Mouse (Mus musculus) forebrain, embryonic 14.5 days (tissue): ENCODE results near the gene Celsr1. TPM values are rescaled to one million over a fixed set of nuclear protein-coding genes. Genes with fewer than 3 reads are reported as not detected.

Experiments used
- ATAC-seq: fragments of 200-750 bp; cut with Nextera tagmentation; 2 replicates; pipeline ENCODE4 v1.8.0; 2017; ENCODE audit warnings: mild to moderate bottlenecking, moderate library complexity
- DNase-seq: peaks from one replicate; pipeline ENCODE4 v3.0.0-alpha.2; 2015; ENCODE audit warnings: low spot score
- H3K27ac ChIP-seq: fragments of 300-500 bp; sonication (generic); 2 replicates; pipeline ENCODE4 v1.5.1; 2014; ENCODE audit warnings: low read depth, mild to moderate bottlenecking, control low read depth, low read length, moderate library complexity
- H3K27me3 ChIP-seq: fragments of 300-500 bp; sonication (generic); replicated peaks from 2 replicates; pipeline ENCODE4 v1.6.1; 2014; ENCODE audit warnings: low read length, control low read depth, mixed read lengths; ENCODE audit not compliant: control insufficient read depth, insufficient read depth
- H3K36me3 ChIP-seq: fragments of 300-500 bp; sonication (generic); 2 replicates; pipeline ENCODE4 v1.6.1; 2014; ENCODE audit warnings: low read length, control low read depth; ENCODE audit not compliant: control insufficient read depth, insufficient read depth
- H3K4me1 ChIP-seq: fragments of 300-500 bp; sonication (generic); 2 replicates; pipeline ENCODE4 v1.6.1; 2014; ENCODE audit warnings: antibody characterized with exemption, low read length, control low read depth; ENCODE audit not compliant: control insufficient read depth, insufficient read depth
- H3K4me2 ChIP-seq: fragments of 300-500 bp; sonication (generic); 2 replicates; pipeline ENCODE4 v1.6.1; 2014; ENCODE audit warnings: mild to moderate bottlenecking, control low read depth, low read length
- H3K4me3 ChIP-seq: fragments of 300-500 bp; sonication (generic); 2 replicates; pipeline ENCODE4 v1.5.1; 2014; ENCODE audit warnings: low read depth, low read length, control low read depth
- H3K9ac ChIP-seq: fragments of 300-500 bp; sonication (generic); 2 replicates; pipeline ENCODE4 v1.6.1; 2014; ENCODE audit warnings: mild to moderate bottlenecking, low read length, control low read depth, moderate library complexity
- H3K9me3 ChIP-seq: fragments of 300-500 bp; sonication (generic); replicated peaks from 2 replicates; pipeline ENCODE4 v1.6.1; 2016; ENCODE audit warnings: low read length, control low read depth, mixed read lengths; ENCODE audit not compliant: control insufficient read depth
- WGBS: fragments of 180-500 bp; shearing (Covaris S2); extraction: QIAGEN DNeasy Blood & Tissue Kit; methylation state at CpG from one replicate; pipeline ENCODE4 v1.1.7; 2014; 5-methylcytosine and 5-hydroxymethylcytosine counted together
- polyA plus RNA-seq: library from polyadenylated mRNA; unstranded; fragments of >200 nt; fragmentation: Nextera tagmentation; extraction: Ambion mirVana; gene quantifications from 2 replicates; pipeline ENCODE4 v1.2.1, GENCODE M21; 2014

Celsr1 gene
- polyA plus RNA-seq, 1 experiment from 2014 or later = 9.6 TPM

GRCm38 (mm10) chr15:86076378-86076777 lies 42.8 kb upstream of the Celsr1 start:
- Histone ChIP-seq H3K27me3 (no peaks in the 10 kb centered on the region), H3K9ac (no peak overlapping the region), H3K4me1 (no peaks in the 10 kb centered on the region; the same call in 1 of the 2 replicates), H3K4me3 (no peak overlapping the region), H3K36me3 (no peaks in the 10 kb centered on the region), H3K4me2 (no peak overlapping the region), H3K9me3 (no peaks in the 10 kb centered on the region), H3K27ac (no peak overlapping the region)
- WGBS = 82% methylated on average over 8 of the region's 8 CpGs
- DNase-seq (no peak), ATAC-seq (no peak)

- no peaks in the 10 kb centered on the region for H3K9me3 ChIP-seq
- no peak for DNase-seq
- H3K4me2 ChIP-seq = no peak overlapping the region
- H3K9ac ChIP-seq = no peak overlapping the region
- no peak overlapping the region for H3K27ac ChIP-seq
- H3K27me3 ChIP-seq = no peaks in the 10 kb centered on the region
- no peak for ATAC-seq
- H3K4me1 ChIP-seq = peaks cover 3% of the 10 kb centered on the region; the same call in 1 of the 2 replicates
- no peak overlapping the region for H3K4me3 ChIP-seq
- 94% methylated on average over 2 of the region's 2 CpGs for WGBS
- no peaks in the 10 kb centered on the region for H3K36me3 ChIP-seq
Measured at GRCm38 (mm10) chr15:86076048-86076315, 42.4 kb upstream of the Celsr1 start.

GRCm38 (mm10) chr15:86075305-86076047 lies 41.9 kb upstream of the Celsr1 start:
- WGBS = 95% methylated on average over 20 of the region's 20 CpGs
- H3K27ac ChIP-seq = no peak overlapping the region
- no peaks in the 10 kb centered on the region for H3K9me3 ChIP-seq
- no peak overlapping the region for H3K9ac ChIP-seq
- H3K36me3 ChIP-seq = no peaks in the 10 kb centered on the region
- H3K27me3 ChIP-seq = no peaks in the 10 kb centered on the region
- H3K4me3 ChIP-seq = no peak overlapping the region
- no peak for DNase-seq
- H3K4me1 ChIP-seq = peaks cover 5% of the 10 kb centered on the region
- ATAC-seq = no peak
- H3K4me2 ChIP-seq = no peak overlapping the region

GRCm38 (mm10) chr15:86074171-86074937 lies 40.8 kb upstream of the Celsr1 start:
- H3K9me3 ChIP-seq = no peaks in the 10 kb centered on the region
- 91% methylated on average over 16 of the region's 16 CpGs for WGBS

GRCm38 (mm10) chr15:86071166-86071565 lies 37.6 kb upstream of the Celsr1 start:
- WGBS = 81% methylated on average over 1 of the region's 1 CpGs
- Histone ChIP-seq H3K27me3 (no peaks in the 10 kb centered on the region), H3K9ac (no peak overlapping the region), H3K36me3 (no peaks in the 10 kb centered on the region), H3K9me3 (no peaks in the 10 kb centered on the region), H3K4me3 (no peak overlapping the region), H3K27ac (0 out of 2 replicates have a peak overlapping the region, but pooled peaks have one; percentile 44), H3K4me2 (no peak overlapping the region), H3K4me1 (peaks cover 36% of the 10 kb centered on the region)
- no peak for ATAC-seq
- no peak for DNase-seq

More at GRCm38 (mm10) chr15:86074171-86074937, 40.8 kb upstream of the Celsr1 start:
- ATAC-seq (no peak), DNase-seq (no peak)
- H3K4me2 ChIP-seq = no peak overlapping the region
- H3K9ac ChIP-seq = no peak overlapping the region
- H3K27ac ChIP-seq = no peak overlapping the region
- no peak overlapping the region for H3K4me3 ChIP-seq
- no peaks in the 10 kb centered on the region for H3K36me3 ChIP-seq
- peaks cover 16% of the 10 kb centered on the region for H3K4me1 ChIP-seq
- no peaks in the 10 kb centered on the region for H3K27me3 ChIP-seq

- ATAC-seq (peak; percentile 79), DNase-seq (peak; percentile 65)
- no peaks in the 10 kb centered on the region for H3K9me3 ChIP-seq
- 14% methylated on average over 11 of the region's 11 CpGs for WGBS
- H3K4me3 ChIP-seq = no peak overlapping the region
- H3K27me3 ChIP-seq = no peaks in the 10 kb centered on the region
- H3K9ac ChIP-seq = no peak overlapping the region
- no peaks in the 10 kb centered on the region for H3K36me3 ChIP-seq
- H3K27ac ChIP-seq = peak overlapping the region; percentile 72; the same call in 1 of the 2 replicates
- no peak overlapping the region for H3K4me2 ChIP-seq
- H3K4me1 ChIP-seq = peaks cover 36% of the 10 kb centered on the region
Measured at GRCm38 (mm10) chr15:86070368-86070767, 36.8 kb upstream of the Celsr1 start.

- peaks cover 36% of the 10 kb centered on the region for H3K4me1 ChIP-seq
- DNase-seq (no peak), ATAC-seq (no peak)
- no peaks in the 10 kb centered on the region for H3K9me3 ChIP-seq
- no peak overlapping the region for H3K4me3 ChIP-seq
- no peak overlapping the region for H3K4me2 ChIP-seq
- 87% methylated on average over 10 of the region's 10 CpGs for WGBS
- no peaks in the 10 kb centered on the region for H3K36me3 ChIP-seq
- H3K27ac ChIP-seq = peak overlapping the region; percentile 39; the same call in 1 of the 2 replicates
- no peak overlapping the region for H3K9ac ChIP-seq
- no peaks in the 10 kb centered on the region for H3K27me3 ChIP-seq
Measured at GRCm38 (mm10) chr15:86069011-86069791, 35.6 kb upstream of the Celsr1 start.

GRCm38 (mm10) chr15:86067941-86068495 lies 34.4 kb upstream of the Celsr1 start:
- H3K27me3 ChIP-seq = no peaks in the 10 kb centered on the region
- no peaks in the 10 kb centered on the region for H3K36me3 ChIP-seq
- no peak overlapping the region for H3K4me3 ChIP-seq
- H3K4me1 ChIP-seq = peaks cover 36% of the 10 kb centered on the region
- H3K9ac ChIP-seq = no peak overlapping the region
- WGBS = 81% methylated on average over 4 of the region's 4 CpGs
- no peak overlapping the region for H3K27ac ChIP-seq
- DNase-seq (no peak), ATAC-seq (no peak)
- H3K9me3 ChIP-seq = no peaks in the 10 kb centered on the region
- no peak overlapping the region for H3K4me2 ChIP-seq
